Comparison of ENCODE assay signal across 11 mouse cellular contexts in genomic region chrX:12959467-12960314, GRCm38 (mm10).
DNase-seq lines count a peak whose midpoint lies in the region; ATAC-seq and TF ChIP-seq lines count a peak whose summit lies in the region.
"Had no signal": no experiment of that assay in that cellular context is flagged by ENCODE, and none has a peak within 500 bp of the region (broad histone marks: within the 10 kb centered on the region; RNA-seq: fewer than 3 reads in every experiment).

No protein-coding gene starts in this region.

- ATAC-seq in heart, embryonic 11.5 days (replicated peaks; ENCODE audit: insufficient number of reproducible peaks, low FRiP score, low TSS enrichment): no peak

- no peaks in the 10 kb centered on the region for H3K36me3 ChIP-seq in heart, embryonic 11.5 days (ENCODE audit: control insufficient read depth, insufficient read depth, low read length)
- H3K36me3 ChIP-seq: heart, embryonic 13.5 days; liver, embryonic 15.5 days; neural tube, embryonic 12.5 days had no signal

- H3K27ac ChIP-seq in heart, embryonic 11.5 days (ENCODE audit: low read depth, low read length): no peak overlapping the region
- H3K27ac ChIP-seq in cerebellum, adult 2 months (ENCODE audit: insufficient read depth, low read length): no peak overlapping the region
- H3K27ac ChIP-seq: heart, embryonic 13.5 days; liver, embryonic 15.5 days; neural tube, embryonic 12.5 days had no signal

- intact Hi-C loops in heart, postnatal 25 days (cut with DNase I): no loop called here

- H3K4me1 ChIP-seq in heart, embryonic 11.5 days (ENCODE audit: control insufficient read depth, insufficient read depth, low read length): no peaks in the 10 kb centered on the region
- H3K4me1 ChIP-seq in cerebellum, adult 2 months (ENCODE audit: control insufficient read depth, insufficient read depth, low read length): no peaks in the 10 kb centered on the region
- H3K4me1 ChIP-seq: heart, embryonic 13.5 days; liver, embryonic 15.5 days; neural tube, embryonic 12.5 days had no signal

- DNase-seq in heart, adult 11 months: peak; percentile 94
- peak; percentile 12 for DNase-seq in urinary bladder, postnatal 14 days (ENCODE audit: low spot score)
- DNase-seq in urinary bladder, postnatal 36 days (ENCODE audit: low spot score in 2 of 2): no peak
- DNase-seq in heart, postnatal 25 days (ENCODE audit: low spot score): peak; percentile 4
- DNase-seq in cerebellum, adult 2 months: no peak
- DNase-seq in layer of hippocampus, postnatal 36 days: no peak
- no peak for DNase-seq in thymus, postnatal 4 days

- no peak for TF ChIP-seq POLR2A in cerebellum, adult 2 months (IDR thresholded peaks at IDR 0.05; ENCODE audit: borderline replicate concordance, insufficient read depth, low read length)

- H3K27me3 ChIP-seq in heart, embryonic 11.5 days (ENCODE audit: control insufficient read depth, insufficient read depth, low read length): no peaks in the 10 kb centered on the region
- no peaks in the 10 kb centered on the region for H3K27me3 ChIP-seq in cerebellum, adult 2 months (ENCODE audit: control insufficient read depth, insufficient read depth, low read length)
- H3K27me3 ChIP-seq: liver, embryonic 15.5 days; neural tube, embryonic 12.5 days had no signal

- no peak for TF ChIP-seq CTCF in cerebellum, adult 2 months (IDR thresholded peaks at IDR 0.05; ENCODE audit: borderline replicate concordance, insufficient read depth, low read depth, low read length)

- H3K9ac ChIP-seq in heart, embryonic 11.5 days (ENCODE audit: low read depth, low read length): no peak overlapping the region
- H3K9ac ChIP-seq: heart, embryonic 13.5 days; liver, embryonic 15.5 days; neural tube, embryonic 12.5 days had no signal

- H3K9me3 ChIP-seq in heart, embryonic 11.5 days (replicated peaks; ENCODE audit: control insufficient read depth, low read length): no peaks in the 10 kb centered on the region
- H3K9me3 ChIP-seq: heart, embryonic 13.5 days; liver, embryonic 15.5 days; neural tube, embryonic 12.5 days had no signal

- no peak overlapping the region for H3K4me3 ChIP-seq in heart, embryonic 11.5 days (ENCODE audit: low read depth, low read length)
- H3K4me3 ChIP-seq in cerebellum, adult 2 months (replicated peaks; ENCODE audit: insufficient read depth, low read depth, low read length): no peak overlapping the region
- H3K4me3 ChIP-seq: heart, embryonic 13.5 days; liver, embryonic 15.5 days; neural tube, embryonic 12.5 days had no signal

- no peak overlapping the region for H3K4me2 ChIP-seq in heart, embryonic 11.5 days
- H3K4me2 ChIP-seq: heart, embryonic 13.5 days; liver, embryonic 15.5 days; neural tube, embryonic 12.5 days had no signal

- WGBS in heart, embryonic 11.5 days (ENCODE audit: insufficient replicate concordance): 60% methylated on average over 11 of the region's 11 CpGs
- WGBS in cerebellum, adult 2 months: 61% methylated on average over 11 of the region's 11 CpGs

Comparison
In these comparisons a context has a peak if more than half of its experiments do, and no peak if none do; other contexts are left out.
1. DNase-seq: peak in heart, adult 11 months (single experiment), urinary bladder, postnatal 14 days (single experiment) and heart, postnatal 25 days (single experiment); none in urinary bladder, postnatal 36 days (0 of 2), cerebellum, adult 2 months (0 of 2), layer of hippocampus, postnatal 36 days (0 of 2) and thymus, postnatal 4 days (single experiment).